Mouse (Mus musculus): Measurements from ENCODE around the gene Adgrv1.
"Not testable (repeated sequence)": the region's sequence is repeated elsewhere in the genome, so short reads cannot be mapped to it uniquely, and the experiment has no call there.

Gene Adgrv1

GRCm38 (mm10) chr13:81632720-81633415 is at the start of gene Adgrv1:
Adgrv1 (minus strand) TSS chr13:81633154.
- DNase-seq: peak; percentile 85 to 86

GRCm38 (mm10) chr13:81675333-81675732 is 42.4 kb upstream of the Adgrv1 start:
- no peak for DNase-seq

- DNase-seq: no peak
These were observed 34.8 kb upstream of the Adgrv1 start for GRCm38 (mm10) chr13:81667713-81668112.

GRCm38 (mm10) chr13:81664331-81664698 is 31.4 kb upstream of the Adgrv1 start:
- no peak for DNase-seq

GRCm38 (mm10) chr13:81663566-81664330 is 30.8 kb upstream of the Adgrv1 start:
- no peak for DNase-seq

DNA sequence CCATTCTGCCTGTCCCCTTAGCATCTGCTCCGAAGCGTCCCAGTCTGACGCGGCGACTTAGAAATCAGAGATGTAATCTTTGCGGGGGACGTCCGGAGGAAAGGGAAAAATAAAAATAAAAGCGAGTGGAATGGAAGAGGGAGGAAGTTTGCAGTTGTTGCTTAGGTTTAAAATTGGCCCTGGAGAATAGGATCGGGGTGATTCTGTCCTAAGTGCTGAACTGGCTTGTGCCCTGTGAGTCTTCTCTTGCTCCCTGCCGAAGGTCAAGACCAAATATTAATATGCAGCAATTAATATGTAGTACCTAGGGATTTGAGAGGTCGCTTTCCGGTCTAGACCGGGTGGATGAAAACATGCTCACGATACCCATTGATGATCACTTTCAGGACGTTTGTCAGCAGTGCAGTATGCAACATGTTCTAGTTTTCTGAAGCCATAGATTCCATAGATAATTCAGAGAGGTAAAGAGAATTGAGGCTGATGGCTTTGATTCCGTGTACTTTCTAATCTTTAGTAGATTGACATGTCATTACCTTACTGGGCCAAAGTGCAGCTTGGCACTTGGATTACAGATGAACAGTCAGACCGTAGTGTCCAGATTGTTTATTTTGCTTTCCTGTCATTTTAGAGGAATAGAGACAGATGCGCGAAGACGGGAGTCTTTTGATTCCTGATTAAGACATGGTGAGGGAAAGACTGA is 25.2 kb upstream of the Adgrv1 start:
- DNase-seq: peak in 1 of 2 experiments; percentile 12

GRCm38 (mm10) chr13:81657351-81658052 is 24.5 kb upstream of the Adgrv1 start, which contains the start of gene Lysmd3:
Lysmd3 (plus strand) TSS chr13:81657663.
- peak; percentile 94 to 97 for DNase-seq

DNA sequence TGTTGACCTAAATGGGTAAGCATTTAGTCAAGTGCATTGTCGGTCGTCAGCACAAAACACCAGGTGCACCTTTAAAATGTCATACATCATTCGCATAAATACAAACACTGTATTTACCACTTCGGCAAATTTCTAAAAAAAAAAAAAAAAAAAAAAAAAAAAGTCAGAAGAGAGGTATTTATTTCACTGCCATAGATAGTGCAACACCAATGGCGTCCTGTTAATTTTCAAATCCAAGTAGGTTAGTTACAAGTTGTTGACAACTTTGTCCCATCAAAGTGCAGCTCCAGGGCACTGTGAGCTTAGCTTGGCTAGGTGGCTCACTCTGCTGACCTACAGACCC is 24.0 kb upstream of the Adgrv1 start:
- no peak for DNase-seq

DNA sequence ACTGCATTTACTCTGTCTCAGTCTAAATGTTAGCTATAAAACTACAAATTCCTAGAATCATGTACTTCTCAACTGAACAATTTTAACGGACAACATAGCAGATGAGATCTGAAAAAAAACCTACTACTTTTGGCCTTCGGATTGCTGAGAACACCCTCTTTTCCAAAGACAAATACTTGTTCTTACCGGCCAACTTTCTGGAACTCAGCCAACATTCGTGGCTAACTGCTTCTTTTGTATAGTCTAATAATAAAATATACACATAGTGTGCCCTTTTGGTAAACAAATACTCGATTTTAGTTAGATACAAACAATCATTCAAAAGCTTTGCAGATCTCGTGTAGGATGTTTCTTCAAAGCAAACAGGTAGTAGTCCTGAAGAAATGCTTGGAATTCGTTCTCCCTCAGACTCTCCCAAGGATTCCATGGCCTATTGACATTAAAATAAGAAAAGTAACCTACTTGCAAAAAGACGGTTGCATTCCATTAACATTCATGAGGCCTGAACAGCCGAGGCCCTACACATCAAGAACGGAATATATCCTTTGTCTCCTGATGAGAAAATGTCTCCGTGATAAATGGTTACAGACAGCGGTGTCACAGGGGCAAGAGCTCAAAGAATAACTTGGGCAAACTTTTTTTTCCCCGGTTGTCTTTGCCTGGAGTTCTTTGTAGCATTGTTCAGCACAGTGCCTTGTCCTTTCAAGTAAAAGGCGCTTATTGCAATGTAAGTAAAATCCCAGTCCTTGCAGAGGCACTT is 23.3 kb upstream of the Adgrv1 start:
- DNase-seq: peak in 1 of 2 experiments; percentile 37

GRCm38 (mm10) chr13:81650382-81650781 is 17.4 kb upstream of the Adgrv1 start:
- DNase-seq: not testable (repeated sequence)

- DNase-seq: no peak
These were observed 13.4 kb upstream of the Adgrv1 start for GRCm38 (mm10) chr13:81646348-81646747.

DNA sequence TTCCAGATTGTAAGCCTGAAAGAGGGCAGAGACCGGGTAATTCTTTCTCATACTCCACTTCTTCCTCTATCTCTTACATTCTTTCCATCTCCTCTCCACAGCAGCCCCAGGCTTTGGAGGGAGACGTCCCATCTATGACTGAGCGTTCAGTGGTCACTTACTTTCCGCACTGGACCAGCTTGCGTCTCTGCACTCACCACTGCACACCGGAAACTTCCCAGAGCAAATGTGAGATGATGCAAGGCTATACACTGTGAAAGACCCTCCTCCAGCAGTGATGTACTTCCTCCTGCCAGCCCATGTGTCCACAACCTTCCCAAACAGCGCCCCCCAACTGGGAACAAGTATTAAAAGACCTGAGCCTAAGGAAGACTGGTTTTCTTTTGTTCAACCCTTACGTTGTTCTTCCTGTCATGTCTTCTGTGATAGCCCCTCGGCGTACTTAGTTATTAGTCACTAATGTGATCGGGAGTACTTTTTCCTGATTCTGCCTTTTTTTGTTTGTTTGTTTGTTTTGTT is 11.2 kb upstream of the Adgrv1 start:
- DNase-seq: no peak

GRCm38 (mm10) chr13:81642491-81643149 is 9.7 kb upstream of the Adgrv1 start:
- DNase-seq: no peak

- DNase-seq: peak; percentile 25 to 74
These were observed 8.5 kb upstream of the Adgrv1 start for GRCm38 (mm10) chr13:81641289-81642045.

DNA sequence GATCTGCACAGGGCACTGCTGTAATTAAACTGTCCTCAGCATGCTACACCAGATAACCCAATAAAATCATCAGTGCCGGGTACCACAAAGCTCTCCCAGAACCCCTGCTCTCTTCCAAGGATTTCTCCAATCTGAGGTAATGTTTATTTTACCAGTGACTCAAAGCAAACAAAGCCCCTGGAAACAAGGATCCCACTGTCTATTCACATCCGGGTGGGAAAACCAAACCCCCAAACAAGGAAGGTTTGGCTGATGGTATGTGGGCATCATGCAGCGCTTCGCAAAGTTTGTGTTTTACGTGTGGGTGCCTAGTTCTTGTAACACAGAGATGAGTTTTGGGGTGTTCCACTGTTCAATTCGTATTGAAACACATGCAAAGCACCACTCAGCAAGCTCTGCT is 7.9 kb upstream of the Adgrv1 start:
- no peak for DNase-seq

- DNase-seq: no peak
These were observed 6.7 kb upstream of the Adgrv1 start for GRCm38 (mm10) chr13:81639624-81640023.

DNA sequence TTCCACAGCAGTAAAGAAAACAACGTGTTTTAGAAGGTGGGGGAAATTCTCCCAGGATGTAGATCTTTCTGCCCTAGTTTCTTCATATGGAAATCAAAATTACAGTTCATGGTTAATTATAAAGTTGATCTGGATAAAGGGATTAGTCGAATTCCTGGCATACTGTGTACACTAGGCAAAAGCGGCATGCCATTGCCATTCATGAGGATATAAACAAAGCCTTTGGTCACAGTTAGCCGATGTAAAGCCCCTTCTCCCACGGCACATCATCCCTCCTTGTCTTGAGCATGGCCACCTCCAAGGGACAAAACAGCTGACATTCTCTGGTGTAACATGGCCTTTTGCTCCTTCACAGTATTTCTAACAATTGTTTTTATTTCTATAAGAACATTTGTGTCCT is 2.4 kb downstream of the Adgrv1 start:
- DNase-seq: no peak

DNA sequence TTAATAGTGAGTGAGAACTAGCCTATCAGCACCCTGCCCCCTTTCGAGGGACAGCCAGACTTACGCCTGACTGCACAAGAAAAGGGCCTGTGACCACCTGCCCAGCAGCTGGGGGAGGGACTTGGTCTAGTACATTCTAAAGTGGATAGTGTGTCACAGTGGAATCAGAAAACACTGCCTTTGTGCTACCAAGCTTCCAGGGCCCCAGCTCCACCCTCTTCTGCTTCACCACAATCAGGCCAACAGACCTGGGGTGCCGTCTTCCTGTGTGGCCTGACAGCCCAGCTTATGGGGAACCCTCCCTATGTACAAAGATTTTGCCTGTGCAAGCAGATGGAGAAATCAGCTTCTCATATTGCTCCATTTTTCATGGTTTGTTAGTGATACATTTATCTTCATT is 3.6 kb downstream of the Adgrv1 start:
- no peak for DNase-seq

- no peak for DNase-seq
These were observed 4.2 kb downstream of the Adgrv1 start for GRCm38 (mm10) chr13:81628631-81629190.

DNA sequence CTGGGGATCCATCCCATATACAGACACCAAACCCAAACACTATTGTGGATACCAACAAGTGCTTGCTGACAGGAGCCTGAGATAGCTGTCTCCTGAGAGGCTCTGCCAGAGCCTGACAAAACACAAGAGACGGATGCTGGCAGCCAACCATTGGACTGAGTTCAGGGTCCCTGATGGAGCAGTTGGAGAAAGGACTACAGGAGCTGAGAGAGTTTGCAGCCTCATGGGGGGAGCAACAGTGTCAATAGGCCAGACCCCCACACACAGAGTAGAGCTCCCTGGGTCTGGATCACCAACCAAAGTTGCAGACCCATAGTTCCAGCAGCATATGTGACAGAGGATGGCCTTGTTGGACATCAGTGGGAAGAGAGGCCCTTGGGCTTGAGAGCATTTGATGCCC is 5.1 kb downstream of the Adgrv1 start:
- DNase-seq: not testable (repeated sequence)
